Mouse (Mus musculus) cortical plate, adult 2 months (tissue): ENCODE results near the gene Cfl1.

Experiments used
- CTCF ChIP-seq: fragments of 200-500 bp; IDR thresholded peaks from 2 replicates; pipeline ENCODE4 v1.5.1; 2011; ENCODE audit warnings: mild to moderate bottlenecking, control low read depth, low read length; ENCODE audit not compliant: insufficient read depth; ENCODE audit errors: extremely low read depth
- POLR2A ChIP-seq: fragments of 200-500 bp; IDR thresholded peaks from 2 replicates; pipeline ENCODE4 v1.6.1; 2011; ENCODE audit warnings: mild to moderate bottlenecking, low read length, control low read depth; ENCODE audit not compliant: insufficient read depth; ENCODE audit errors: extremely low read depth

GRCm38 (mm10) chr19:5459019-5459418 lies 31.2 kb upstream of the Cfl1 start:
- no peak for TF ChIP-seq CTCF
- 0 out of 2 replicates have a peak, but pooled peaks have one; percentile 25 for TF ChIP-seq POLR2A
